Mouse (Mus musculus) embryo, embryonic 10 days (tissue): ENCODE data around the gene Knstrn.

ENCODE experiments used
- DNase-seq: peaks from one replicate; pipeline ENCODE4 v3.0.0-alpha.2; 2015; ENCODE audit warnings: low spot score

The Knstrn gene

GRCm38 (mm10) chr2:118861454-118862339, 47.9 kb downstream of the Knstrn start, which contains the start of gene Ivd:
TSS of gene Ivd (plus strand) at chr2:118861954.
- peak; percentile 94 for DNase-seq

- no peak for DNase-seq
Observed at GRCm38 (mm10) chr2:118862340-118862675, 48.5 kb downstream of the Knstrn start.

- DNase-seq = no peak
Observed at GRCm38 (mm10) chr2:118870601-118871000, 56.8 kb downstream of the Knstrn start.

GRCm38 (mm10) chr2:118871032-118871431, 57.2 kb downstream of the Knstrn start:
- no peak for DNase-seq

GRCm38 (mm10) chr2:118873018-118873417, 59.2 kb downstream of the Knstrn start:
- DNase-seq = no peak

- DNase-seq = no peak
Observed at GRCm38 (mm10) chr2:118873890-118874430, 60.2 kb downstream of the Knstrn start.

- no peak for DNase-seq
Observed at GRCm38 (mm10) chr2:118875316-118875715, 61.5 kb downstream of the Knstrn start.

- no peak for DNase-seq
Observed at GRCm38 (mm10) chr2:118876453-118876852, 62.6 kb downstream of the Knstrn start.

- DNase-seq = no peak
Observed at GRCm38 (mm10) chr2:118881019-118881418, 67.2 kb downstream of the Knstrn start.

GRCm38 (mm10) chr2:118881956-118882355, 68.2 kb downstream of the Knstrn start:
- no peak for DNase-seq

GRCm38 (mm10) chr2:118882840-118883679, 69.3 kb downstream of the Knstrn start:
- peak; percentile 86 for DNase-seq

- no peak for DNase-seq
Observed at GRCm38 (mm10) chr2:118887440-118887839, 73.6 kb downstream of the Knstrn start.

GRCm38 (mm10) chr2:118887845-118888548, 74.2 kb downstream of the Knstrn start:
- peak; percentile 31 for DNase-seq

GRCm38 (mm10) chr2:118891173-118891572, 77.4 kb downstream of the Knstrn start:
- no peak for DNase-seq

- DNase-seq = peak; percentile 36
Observed at GRCm38 (mm10) chr2:118895990-118896913, 82.4 kb downstream of the Knstrn start.

GRCm38 (mm10) chr2:118896914-118897291, 83.1 kb downstream of the Knstrn start:
- peak; percentile 17 for DNase-seq

GRCm38 (mm10) chr2:118897392-118897791, 83.6 kb downstream of the Knstrn start:
- DNase-seq = no peak

GRCm38 (mm10) chr2:118897808-118898207, 84.0 kb downstream of the Knstrn start:
- no peak for DNase-seq

GRCm38 (mm10) chr2:118898771-118899170, 85.0 kb downstream of the Knstrn start:
- DNase-seq = no peak

- DNase-seq = no peak
Observed at GRCm38 (mm10) chr2:118899306-118899705, 85.5 kb downstream of the Knstrn start.
